In genomic region chr10:107225871-107226270, GRCm38 (mm10) we compare ENCODE assay signal across 16 mouse cellular contexts.
"Had no signal": no experiment of that assay in that cellular context is flagged by ENCODE, and none has a peak within 500 bp of the region (broad histone marks: within the 10 kb centered on the region; RNA-seq: fewer than 3 reads in every experiment).

No protein-coding gene starts in this region.

- DNase-seq: cerebellum, adult 9-10 months; cerebellum, adult 9-11 months; cerebellum, postnatal 10 days; cerebellum, postnatal 14 days; cerebellum, postnatal 25 days; cerebellum, postnatal 36 days; embryo, embryonic 11 days; forebrain, postnatal 0 days; gastrocnemius, adult 2 months; gastrocnemius, postnatal 10 days; gastrocnemius, postnatal 14 days; gastrocnemius, postnatal 25 days; gastrocnemius, postnatal 36 days; heart, adult 11 months; heart, adult 18-20 months; heart, adult 2 months had no signal
